Mouse (Mus musculus): Measurements from ENCODE around the gene Flt3l.

DNA sequence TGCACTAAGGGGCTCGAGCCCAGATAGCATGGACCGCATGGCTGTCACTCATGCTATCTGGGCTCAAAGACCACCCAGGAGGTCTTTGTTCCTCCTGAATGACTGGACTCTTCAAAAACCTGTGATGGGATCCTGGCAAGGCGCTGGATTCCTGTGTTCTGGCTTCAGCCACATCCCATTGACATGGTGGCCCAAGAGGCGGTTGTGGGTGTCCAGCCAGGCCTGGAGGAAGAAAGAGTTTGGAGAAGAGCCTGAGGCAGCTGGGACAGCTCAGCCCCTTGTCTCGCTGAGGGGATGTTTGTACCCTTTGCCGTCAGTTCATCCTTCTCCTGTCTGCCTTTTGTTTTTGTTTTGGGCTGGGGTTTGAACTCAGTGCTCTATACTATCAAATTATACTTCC lies 13.3 kb upstream of the Flt3l start:
- TF ChIP-seq POLR2A (IDR thresholded peaks at IDR 0.05; ENCODE audit: borderline replicate concordance, insufficient read depth, low read length), result no peak
- no peak for TF ChIP-seq CTCF (IDR thresholded peaks at IDR 0.05; ENCODE audit: borderline replicate concordance, insufficient read depth, low read depth, low read length)
